Mouse (Mus musculus): ENCODE measurements around the gene Fgfr2. TPM values are rescaled to one million over a fixed set of nuclear protein-coding genes. Genes with fewer than 3 reads are reported as not detected.
A peak's percentile ranks its signal among the peaks of the same experiment; 100 is the strongest.

The Fgfr2 gene
- polyA plus RNA-seq, 1 experiment: 0.17 TPM

DNA sequence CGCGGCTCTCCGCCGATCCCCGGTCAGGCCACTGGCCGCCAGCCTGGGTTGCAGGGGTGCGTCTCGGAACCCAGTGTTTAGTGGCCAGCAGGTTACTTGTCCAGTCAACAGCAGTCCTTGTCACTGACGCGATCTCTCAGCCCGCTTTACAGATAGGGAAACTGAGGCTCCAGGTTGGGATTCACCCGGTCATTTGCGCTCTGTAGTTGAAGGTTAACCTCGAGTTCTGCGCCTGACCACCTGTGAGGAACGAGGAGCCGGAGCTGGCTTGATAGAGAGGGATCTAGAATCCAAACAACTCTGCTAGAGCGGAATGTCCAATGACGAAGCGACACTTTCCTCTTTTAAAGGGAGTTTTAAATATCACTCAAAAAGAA is 2603.1 kb downstream of the Fgfr2 start, which contains the start of gene Ate1:
Ate1 (minus strand) TSS at position 321 of the 377 bp plus-strand sequence.
- TF ChIP-seq POLR2AphosphoS2 (IDR thresholded peaks at IDR 0.05; ENCODE audit: insufficient read length, low read depth) (no peak), MAX (IDR thresholded peaks at IDR 0.05; ENCODE audit: low read depth) (no peak), MYOD1 (IDR thresholded peaks at IDR 0.05; ENCODE audit: control insufficient read depth in 1 of 3, insufficient read length in 2 of 3, low read depth in 2 of 3) (no peak)
- no peaks in the 10 kb centered on the region for H3K36me3 ChIP-seq (ENCODE audit: control insufficient read depth, insufficient read depth)

DNA sequence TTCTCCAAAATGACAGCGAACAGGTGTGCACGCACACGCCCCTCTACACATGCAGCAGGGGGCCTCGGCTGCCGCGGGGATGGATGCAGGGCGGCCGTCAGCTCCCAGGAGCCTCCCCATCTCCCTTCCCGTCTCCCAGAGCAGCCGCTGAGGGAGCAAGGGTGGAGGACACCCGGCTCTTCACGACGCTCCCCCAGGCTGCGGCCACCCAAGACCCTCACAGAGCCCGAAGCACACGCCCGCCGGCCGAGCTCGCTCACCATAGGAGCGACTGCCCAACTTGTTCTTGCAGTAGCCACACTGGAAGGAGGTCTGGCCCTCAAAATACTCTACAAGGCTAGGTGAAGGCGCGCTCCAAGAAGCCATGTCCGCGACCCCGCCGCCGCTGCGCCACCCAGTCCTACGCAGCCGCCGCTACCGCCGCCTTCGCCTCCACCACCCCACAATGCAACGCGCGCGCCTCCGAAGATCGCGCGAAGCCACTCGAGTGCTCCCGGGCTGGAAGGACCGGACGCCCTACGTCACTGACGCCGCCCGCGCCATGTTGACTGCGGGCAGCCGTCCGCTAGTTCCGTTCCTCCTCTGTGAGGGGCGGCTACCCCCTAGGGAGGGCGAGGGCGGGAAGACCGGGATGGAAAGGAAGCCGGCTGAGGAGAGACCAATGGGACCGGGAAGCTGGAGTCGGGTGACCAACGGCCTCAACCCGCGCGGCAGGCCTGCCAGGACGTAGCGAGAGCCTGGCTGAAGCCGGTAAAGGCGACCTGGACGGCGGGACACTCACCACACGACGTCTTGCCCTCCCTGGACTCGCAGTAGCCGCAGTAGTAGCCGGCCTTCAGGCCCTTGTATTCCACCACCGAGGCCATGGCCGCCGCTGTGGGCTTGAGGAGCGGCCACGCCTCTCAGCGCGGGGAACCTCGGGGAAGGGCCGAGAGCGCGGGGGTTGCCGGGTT is 2603.8 kb downstream of the Fgfr2 start:
- no peaks in the 10 kb centered on the region for H3K27me3 ChIP-seq (ENCODE audit: control insufficient read depth, insufficient read depth, insufficient read length)
- H3ac ChIP-seq (ENCODE audit: control insufficient read depth, insufficient read length): peak overlapping the region; percentile 82
- H3K4me2 ChIP-seq (ENCODE audit: low read depth): peak overlapping the region; percentile 98
- no peak for TF ChIP-seq MAX (IDR thresholded peaks at IDR 0.05; ENCODE audit: low read depth)
- TF ChIP-seq MYOG (IDR thresholded peaks at IDR 0.05; ENCODE audit: control insufficient read depth in 1 of 3, insufficient read depth in 1 of 3, insufficient read length in 2 of 3, low read depth in 2 of 3): peak in 2 of 3 experiments; percentile 48 to 63
- TF ChIP-seq SRF (IDR thresholded peaks at IDR 0.05; ENCODE audit: control insufficient read depth, insufficient read length, low read depth): no peak
- peak; percentile 66 for TF ChIP-seq POLR2AphosphoS2 (IDR thresholded peaks at IDR 0.05; ENCODE audit: insufficient read length, low read depth)
- no peak for TF ChIP-seq TCF12 (IDR thresholded peaks at IDR 0.05; ENCODE audit: insufficient read depth, poor library complexity, severe bottlenecking)
- TF ChIP-seq CEBPB (IDR thresholded peaks at IDR 0.05; ENCODE audit: insufficient read depth, poor library complexity, severe bottlenecking): no peak
- TF ChIP-seq TCF3 (IDR thresholded peaks at IDR 0.05; ENCODE audit: insufficient read length, low read depth): no peak
- TF ChIP-seq E2F4 (IDR thresholded peaks at IDR 0.05; ENCODE audit: insufficient read depth): peak; percentile 40
- TF ChIP-seq MYOD1 (IDR thresholded peaks at IDR 0.05; ENCODE audit: control insufficient read depth in 1 of 3, insufficient read length in 2 of 3, low read depth in 2 of 3): peak in 2 of 3 experiments; percentile 88 to 91
- peak; percentile 79 for TF ChIP-seq POLR2A (IDR thresholded peaks at IDR 0.05; ENCODE audit: insufficient read length, low read depth)
- no peak for TF ChIP-seq REST (IDR thresholded peaks at IDR 0.05; ENCODE audit: insufficient read depth, insufficient read length)
- TF ChIP-seq USF1 (IDR thresholded peaks at IDR 0.05; ENCODE audit: low read depth): no peak
- H3K79me2 ChIP-seq (ENCODE audit: control insufficient read depth, insufficient read depth): peaks cover 38% of the 10 kb centered on the region
- H3K4me3 ChIP-seq: peak overlapping the region; percentile 88
- peaks cover 5% of the 10 kb centered on the region for H3K36me3 ChIP-seq (ENCODE audit: control insufficient read depth, insufficient read depth)

More for the DNA sequence above, 2603.1 kb downstream of the Fgfr2 start, which contains the start of gene Ate1:
- Histone ChIP-seq H3K79me2 (ENCODE audit: control insufficient read depth, insufficient read depth) (peaks cover 38% of the 10 kb centered on the region), H3K27me3 (ENCODE audit: control insufficient read depth, insufficient read depth, insufficient read length) (no peaks in the 10 kb centered on the region), H3ac (ENCODE audit: control insufficient read depth, insufficient read length) (peak within 1 kb of the TSS; percentile 82), H3K4me2 (ENCODE audit: low read depth) (peak within 1 kb of the TSS; percentile 84), H3K4me3 (peak within 1 kb of the TSS; percentile 88)

DNA sequence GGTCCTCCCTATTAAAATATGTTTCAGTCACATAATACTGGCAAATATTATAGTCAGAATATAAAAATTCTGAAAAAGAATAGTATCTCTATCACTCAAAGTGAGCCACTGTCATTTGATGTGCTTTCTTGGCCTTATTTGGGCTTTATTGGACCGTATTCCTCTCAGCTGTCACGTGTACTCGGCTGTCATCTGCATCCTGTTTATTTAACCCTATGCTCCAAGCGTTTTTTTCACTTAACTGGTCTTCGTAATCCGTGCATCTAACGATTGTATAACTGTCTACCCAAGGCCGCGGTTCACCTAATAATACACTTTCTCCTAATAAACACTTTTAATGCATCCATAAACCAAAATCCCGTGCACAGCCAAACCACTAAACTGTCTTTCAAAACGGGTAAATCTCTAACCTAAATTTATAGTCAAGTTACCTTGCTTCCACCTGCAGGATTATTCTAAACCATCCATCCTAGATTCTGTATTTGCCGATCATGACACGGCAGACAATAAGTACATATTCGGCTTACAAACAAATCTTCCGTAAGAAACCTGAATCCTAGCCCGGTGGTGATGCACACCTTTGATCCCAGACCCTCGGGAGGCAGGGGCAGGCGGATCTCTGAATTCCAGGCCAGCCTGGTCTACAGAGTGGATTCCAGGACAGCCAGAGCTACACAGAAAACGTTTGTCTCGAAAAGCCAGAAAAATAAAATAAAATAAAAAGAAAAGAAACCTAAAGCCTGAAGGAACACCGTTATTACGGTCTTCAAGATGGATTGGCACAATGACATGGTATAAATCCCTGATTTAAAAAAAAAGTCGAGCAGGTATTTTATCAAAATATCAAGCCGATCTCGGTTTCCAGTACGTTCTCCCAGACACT is 2604.7 kb downstream of the Fgfr2 start:
- Histone ChIP-seq H3K36me3 (ENCODE audit: control insufficient read depth, insufficient read depth) (peaks cover 10% of the 10 kb centered on the region), H3K79me2 (ENCODE audit: control insufficient read depth, insufficient read depth) (peaks cover 38% of the 10 kb centered on the region), H3K4me3 (peak overlapping the region; percentile 88), H3K27me3 (ENCODE audit: control insufficient read depth, insufficient read depth, insufficient read length) (no peaks in the 10 kb centered on the region), H3ac (ENCODE audit: control insufficient read depth, insufficient read length) (peak overlapping the region; percentile 82), H3K4me2 (ENCODE audit: low read depth) (peak overlapping the region; percentile 98)
- TF ChIP-seq POLR2A (IDR thresholded peaks at IDR 0.05; ENCODE audit: insufficient read length, low read depth) (no peak), USF1 (IDR thresholded peaks at IDR 0.05; ENCODE audit: low read depth) (peak; percentile 84), SRF (IDR thresholded peaks at IDR 0.05; ENCODE audit: control insufficient read depth, insufficient read length, low read depth) (peak; percentile 88)

DNA sequence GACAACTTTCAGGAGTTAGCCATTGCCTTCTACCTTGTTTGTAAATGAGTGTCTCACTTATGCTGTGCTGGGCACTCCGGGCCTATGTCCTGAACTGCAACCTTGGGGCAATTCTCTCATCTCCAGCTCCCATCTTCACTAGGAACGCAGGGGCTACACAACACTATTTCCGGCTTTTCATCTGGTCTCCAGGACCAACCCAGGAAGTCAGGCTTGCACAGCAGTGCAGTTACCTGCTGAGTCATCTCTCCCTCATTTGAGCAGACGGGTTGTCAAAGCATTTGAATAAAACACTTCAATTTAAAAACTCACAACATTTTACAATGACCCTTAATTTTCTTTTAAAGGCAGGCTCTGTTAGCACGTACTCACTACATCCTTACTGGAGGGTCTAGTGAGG is 2612.9 kb downstream of the Fgfr2 start:
- no peak overlapping the region for H3K4me2 ChIP-seq (ENCODE audit: low read depth)
- no peak for TF ChIP-seq MYOG (IDR thresholded peaks at IDR 0.05; ENCODE audit: control insufficient read depth in 1 of 3, insufficient read depth in 1 of 3, insufficient read length in 2 of 3, low read depth in 2 of 3)
- TF ChIP-seq TCF3 (IDR thresholded peaks at IDR 0.05; ENCODE audit: insufficient read length, low read depth): no peak
- no peak for TF ChIP-seq MYOD1 (IDR thresholded peaks at IDR 0.05; ENCODE audit: control insufficient read depth in 1 of 3, insufficient read length in 2 of 3, low read depth in 2 of 3)
- no peaks in the 10 kb centered on the region for H3K27me3 ChIP-seq (ENCODE audit: control insufficient read depth, insufficient read depth, insufficient read length)
- no peaks in the 10 kb centered on the region for H3K79me2 ChIP-seq (ENCODE audit: control insufficient read depth, insufficient read depth)
- H3ac ChIP-seq (ENCODE audit: control insufficient read depth, insufficient read length): no peak overlapping the region
- peaks cover 44% of the 10 kb centered on the region for H3K36me3 ChIP-seq (ENCODE audit: control insufficient read depth, insufficient read depth)
- H3K4me3 ChIP-seq: no peak overlapping the region

DNA sequence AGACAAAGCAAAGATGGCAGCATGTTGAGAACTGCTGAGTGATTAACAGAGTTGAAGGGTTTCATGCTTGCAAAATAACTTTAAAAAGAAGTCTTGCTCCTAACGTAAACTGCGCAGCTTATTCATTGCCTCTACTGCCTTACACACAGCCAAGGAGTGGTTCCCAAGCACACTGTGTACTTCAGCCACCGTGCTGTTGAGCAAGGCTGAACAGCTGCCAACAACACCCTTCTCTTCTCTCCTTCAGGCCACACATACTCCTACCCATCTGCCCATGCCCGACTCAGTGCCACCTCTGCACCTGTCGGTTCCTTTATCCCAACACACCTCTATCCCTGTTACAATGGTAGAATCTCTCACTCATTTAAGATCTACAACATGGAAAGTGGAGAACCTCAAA is 2620.1 kb downstream of the Fgfr2 start:
- Histone ChIP-seq H3ac (ENCODE audit: control insufficient read depth, insufficient read length) (no peak overlapping the region), H3K79me2 (ENCODE audit: control insufficient read depth, insufficient read depth) (no peaks in the 10 kb centered on the region), H3K36me3 (ENCODE audit: control insufficient read depth, insufficient read depth) (peaks cover 48% of the 10 kb centered on the region), H3K4me2 (ENCODE audit: low read depth) (no peak overlapping the region), H3K27me3 (ENCODE audit: control insufficient read depth, insufficient read depth, insufficient read length) (no peaks in the 10 kb centered on the region), H3K4me3 (no peak overlapping the region)
- TF ChIP-seq MYOG (IDR thresholded peaks at IDR 0.05; ENCODE audit: control insufficient read depth in 1 of 3, insufficient read depth in 1 of 3, insufficient read length in 2 of 3, low read depth in 2 of 3): no peak
- no peak for TF ChIP-seq CEBPB (IDR thresholded peaks at IDR 0.05; ENCODE audit: insufficient read depth, poor library complexity, severe bottlenecking)
- no peak for TF ChIP-seq TCF3 (IDR thresholded peaks at IDR 0.05; ENCODE audit: insufficient read length, low read depth)
- no peak for TF ChIP-seq MAX (IDR thresholded peaks at IDR 0.05; ENCODE audit: low read depth)
- no peak for TF ChIP-seq USF1 (IDR thresholded peaks at IDR 0.05; ENCODE audit: low read depth)
- no peak for TF ChIP-seq POLR2AphosphoS2 (IDR thresholded peaks at IDR 0.05; ENCODE audit: insufficient read length, low read depth)
